Comparison of ENCODE assay signal across 15 mouse cellular contexts in the genomic region with DNA sequence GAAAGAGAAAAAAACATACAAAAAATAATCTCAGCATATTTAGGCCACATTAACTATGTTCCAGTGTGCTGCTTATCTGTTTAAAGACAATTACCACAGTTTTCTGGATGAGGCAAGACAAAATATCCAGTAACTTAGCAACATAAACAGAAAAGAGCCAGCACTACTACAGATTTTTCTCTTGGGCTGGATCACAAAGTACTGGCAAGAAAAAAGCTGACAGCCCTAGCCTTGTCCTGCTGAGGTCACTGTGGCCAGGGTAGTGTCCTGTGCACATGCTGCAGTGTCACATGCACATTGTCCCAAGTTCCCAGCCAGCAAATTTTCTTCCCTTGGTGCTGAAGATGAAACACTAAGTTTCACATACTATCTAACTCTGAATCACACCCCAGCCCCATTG. TPM values are rescaled to one million over a fixed set of nuclear protein-coding genes. Genes with fewer than 3 reads are reported as not detected.
DNase-seq lines count a peak whose midpoint lies in the region; TF ChIP-seq lines count a peak whose summit lies in the region.
"Had no signal": no experiment of that assay in that cellular context is flagged by ENCODE, and none has a peak within 500 bp of the region (broad histone marks: within the 10 kb centered on the region; RNA-seq: fewer than 3 reads in every experiment).

No protein-coding gene starts in this region.

- H3K36me3 ChIP-seq in heart, embryonic 10.5 days, result no peaks in the 10 kb centered on the region
- H3K36me3 ChIP-seq: forebrain, embryonic 15.5 days; G1E; hindbrain, embryonic 12.5 days; kidney, embryonic 15.5 days; limb, embryonic 10.5 days had no signal

- H3K9me3 ChIP-seq in heart, embryonic 10.5 days, result no peaks in the 10 kb centered on the region
- H3K9me3 ChIP-seq: forebrain, embryonic 15.5 days; G1E; hindbrain, embryonic 12.5 days; kidney, embryonic 15.5 days; limb, embryonic 10.5 days had no signal

- no peak overlapping the region for H3K4me3 ChIP-seq in heart, embryonic 10.5 days
- H3K4me3 ChIP-seq in lung, adult 2 months (replicated peaks; ENCODE audit: extremely low read depth, low read depth, low read length), result no peak overlapping the region
- H3K4me3 ChIP-seq: forebrain, embryonic 15.5 days; hindbrain, embryonic 12.5 days; kidney, embryonic 15.5 days; limb, embryonic 10.5 days had no signal

- no peak for TF ChIP-seq POLR2A in lung, adult 2 months (IDR thresholded peaks at IDR 0.05; ENCODE audit: borderline replicate concordance, extremely low read depth, low read depth, low read length)

- DNase-seq in heart, adult 18-20 months, result peak; percentile 64 to 86
- DNase-seq in heart, embryonic 10.5 days (ENCODE audit: low spot score), result no peak
- peak; percentile 20 to 52 for DNase-seq in lung, adult 18-20 months
- no peak for DNase-seq in lung, adult 2 months
- DNase-seq in heart, postnatal 14 days, result peak; percentile 33 to 43
- DNase-seq in retina, postnatal 1 day, result no peak
- no peak for DNase-seq in spleen, postnatal 14 days (ENCODE audit: low spot score in 2 of 2)
- DNase-seq: cerebellum, adult 18-20 months; right cerebral cortex, adult 18-20 months; thymus, adult 2 months had no signal

- no peak for TF ChIP-seq CTCF in lung, adult 2 months (IDR thresholded peaks at IDR 0.05; ENCODE audit: insufficient read depth, low read length)

- H3K27me3 ChIP-seq in heart, embryonic 10.5 days (ENCODE audit: insufficient read depth, poor library complexity, severe bottlenecking), result no peaks in the 10 kb centered on the region
- H3K27me3 ChIP-seq: forebrain, embryonic 15.5 days; hindbrain, embryonic 12.5 days; kidney, embryonic 15.5 days had no signal

- no peaks in the 10 kb centered on the region for H3K4me1 ChIP-seq in heart, embryonic 10.5 days
- H3K4me1 ChIP-seq in lung, adult 2 months (ENCODE audit: control insufficient read depth, insufficient read depth, low read length), result peaks cover 11% of the 10 kb centered on the region
- H3K4me1 ChIP-seq: hindbrain, embryonic 12.5 days; limb, embryonic 10.5 days had no signal

- H3K27ac ChIP-seq in heart, embryonic 10.5 days, result no peak overlapping the region
- H3K27ac ChIP-seq: forebrain, embryonic 15.5 days; hindbrain, embryonic 12.5 days; kidney, embryonic 15.5 days; limb, embryonic 10.5 days had no signal

- intact Hi-C loops in heart, postnatal 14 days (cut with DNase I), result no loop called here

RNA-seq across cellular contexts. Expression of a gene that starts 43.0 kb away (rescaled TPM):
- total RNA-seq in heart, adult 18-20 months (2021), result 1 to 10 TPM; 7.8 to 8.2 TPM
- polyA plus RNA-seq in heart, embryonic 10.5 days (2016; fragmentation: Nextera tagmentation; extraction: Ambion mirVana), result 1.9 and 3.1 TPM in 2 replicates
- polyA plus RNA-seq in lung, adult 2 months (2012; rRNA removed), result 25.7 and 34.7 TPM in 2 replicates
- 10 to 100 TPM in 1 of 2 experiments, 1 to 10 TPM in 1; 10.0 to 13.3 TPM for total RNA-seq in heart, postnatal 14 days (2021)
- polyA plus RNA-seq: G1E had no signal

Comparison
In these comparisons a context has a peak if more than half of its experiments do, and no peak if none do; other contexts are left out.
1. DNase-seq: peak in heart, adult 18-20 months (2 of 2), lung, adult 18-20 months (2 of 2) and heart, postnatal 14 days (2 of 2); none in heart, embryonic 10.5 days (single experiment), lung, adult 2 months (single experiment), retina, postnatal 1 day (single experiment) and spleen, postnatal 14 days (0 of 2).